Mouse (Mus musculus): Measurements from ENCODE around the gene Gm16867.
"Not testable (repeated sequence)": the region's sequence is repeated elsewhere in the genome, so short reads cannot be mapped to it uniquely, and the experiment has no call there.

GRCm38 (mm10) chr14:69547310-69547709 lies 44.1 kb upstream of the Gm16867 start:
- not testable (repeated sequence) for TF ChIP-seq POLR2A, POLR2AphosphoS2 (IDR thresholded peaks at IDR 0.05; ENCODE audit: insufficient read length, low read depth)
